Mouse (Mus musculus): Measurements from ENCODE around the gene 4930555G01Rik.
"Not testable (repeated sequence)": the region's sequence is repeated elsewhere in the genome, so short reads cannot be mapped to it uniquely, and the experiment has no call there.

DNA sequence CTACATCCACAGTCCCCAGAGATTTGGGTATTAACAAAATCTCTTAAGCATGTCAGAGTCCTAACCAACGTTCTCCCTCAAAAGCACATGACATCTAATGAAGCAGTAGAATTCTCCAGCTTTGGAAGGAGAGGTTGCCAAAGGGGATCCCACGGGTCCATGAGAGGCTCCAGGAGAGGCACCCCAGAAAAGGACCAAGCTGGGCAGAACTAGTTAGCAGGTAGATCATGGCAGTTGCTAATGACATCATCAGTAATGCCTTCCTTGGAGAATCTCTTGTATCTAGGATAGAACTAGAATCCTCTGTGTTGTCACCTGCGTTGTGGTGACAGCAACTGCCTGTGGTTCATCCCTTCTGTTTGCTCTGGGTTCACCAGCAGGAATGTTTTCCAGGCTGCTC, at the start of gene 4930555G01Rik:
- not testable (repeated sequence) for TF ChIP-seq USF1 (IDR thresholded peaks at IDR 0.05; ENCODE audit: low read depth); SRF (IDR thresholded peaks at IDR 0.05; ENCODE audit: control insufficient read depth, insufficient read length, low read depth); POLR2A (IDR thresholded peaks at IDR 0.05; ENCODE audit: insufficient read length, low read depth); TCF12 (IDR thresholded peaks at IDR 0.05; ENCODE audit: insufficient read depth, poor library complexity, severe bottlenecking); CEBPB (IDR thresholded peaks at IDR 0.05; ENCODE audit: insufficient read depth, poor library complexity, severe bottlenecking); MAX (IDR thresholded peaks at IDR 0.05; ENCODE audit: low read depth); TCF3 (IDR thresholded peaks at IDR 0.05; ENCODE audit: insufficient read length, low read depth); REST (IDR thresholded peaks at IDR 0.05; ENCODE audit: insufficient read depth, insufficient read length); MYOG (IDR thresholded peaks at IDR 0.05; ENCODE audit: control insufficient read depth in 1 of 3, insufficient read depth in 1 of 3, insufficient read length in 2 of 3, low read depth in 2 of 3); MYOD1 (IDR thresholded peaks at IDR 0.05; ENCODE audit: control insufficient read depth in 1 of 3, insufficient read length in 2 of 3, low read depth in 2 of 3); POLR2AphosphoS2 (IDR thresholded peaks at IDR 0.05; ENCODE audit: insufficient read length, low read depth); E2F4 (IDR thresholded peaks at IDR 0.05; ENCODE audit: insufficient read depth)

All from myocyte (in vitro differentiated cells).